Mouse (Mus musculus) kidney, postnatal 36 days (tissue): ENCODE data around the gene Pycr1.
"Not testable (repeated sequence)": the region's sequence is repeated elsewhere in the genome, so short reads cannot be mapped to it uniquely, and the experiment has no call there.

Source experiments
- DNase-seq, 2 experiments: peaks; one replicate each; pipeline ENCODE4 v3.0.0; 2021 to 2022; ENCODE audit warnings: mixed read lengths in 2 of 2

The Pycr1 gene

DNA sequence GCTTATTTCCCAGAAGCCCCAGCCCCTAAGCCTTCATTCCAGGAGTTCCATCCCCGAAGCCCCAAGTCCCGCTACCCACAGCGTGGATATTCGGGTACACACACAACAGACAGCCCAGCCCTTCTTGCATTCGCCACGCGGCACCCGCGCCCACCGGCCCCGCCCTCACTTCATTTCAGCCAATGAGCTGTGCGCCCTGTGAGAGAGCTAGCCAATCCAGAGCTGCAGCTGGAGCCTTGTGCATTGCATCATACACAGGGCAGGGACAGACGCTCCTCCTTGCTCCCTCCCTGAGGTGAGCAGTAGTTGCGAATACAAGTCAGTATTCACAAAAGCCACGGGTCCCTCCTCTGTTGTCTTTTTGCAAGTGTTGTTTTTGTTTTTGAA, at the start of gene Pycr1:
Gene Pycr1 (minus strand): TSS at position 169 of the 387 bp plus-strand sequence.
- peak; percentile 95 to 96 for DNase-seq

DNA sequence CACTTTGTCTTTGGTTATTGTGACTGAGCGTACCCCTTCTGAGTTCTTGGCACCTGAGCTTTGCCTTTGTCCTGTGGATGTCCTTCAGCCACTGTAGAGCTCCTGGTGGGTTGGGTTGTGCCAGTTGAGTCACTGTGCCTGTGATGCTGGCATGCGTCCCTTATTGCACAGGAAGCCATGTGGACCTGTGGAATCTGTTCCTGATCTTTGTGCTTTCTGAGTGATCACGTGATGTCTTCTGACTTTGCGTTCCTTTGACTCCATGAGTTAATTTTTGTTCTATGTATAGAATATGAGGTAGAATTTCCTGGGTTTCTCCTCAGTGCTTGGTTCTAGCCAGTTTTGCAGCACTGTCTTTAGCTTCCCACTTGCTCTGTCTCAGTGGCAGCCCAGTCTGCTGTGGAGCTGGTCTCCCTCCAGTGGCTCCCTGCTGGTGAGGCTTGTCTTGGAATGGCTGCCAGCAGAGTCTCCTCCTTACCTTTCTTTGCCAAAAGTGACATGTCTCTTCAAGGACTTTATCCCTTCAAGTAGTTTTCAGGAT, 49.0 kb upstream of the Pycr1 start:
- DNase-seq, result peak; percentile 76 to 81

DNA sequence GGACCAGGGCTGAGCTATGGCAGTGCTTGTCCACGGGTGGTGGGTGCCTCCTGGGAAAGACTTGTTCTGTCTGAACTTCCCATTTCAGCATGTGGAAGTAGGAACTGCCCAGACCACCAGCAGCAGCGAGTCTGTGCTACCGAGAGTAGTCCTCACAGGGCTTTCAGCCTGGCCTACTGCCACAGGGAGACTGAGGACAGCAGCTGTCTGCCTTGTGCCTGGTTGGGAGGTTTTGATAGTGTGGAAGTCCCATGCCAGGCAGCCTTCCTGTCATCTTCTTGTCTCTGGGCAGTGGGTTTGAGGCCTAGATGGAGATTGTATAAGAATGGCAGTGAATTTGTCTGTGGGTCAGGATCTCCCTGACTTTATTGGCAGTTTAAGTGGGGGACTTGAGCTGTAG, 45.8 kb upstream of the Pycr1 start:
- DNase-seq, result no peak

DNA sequence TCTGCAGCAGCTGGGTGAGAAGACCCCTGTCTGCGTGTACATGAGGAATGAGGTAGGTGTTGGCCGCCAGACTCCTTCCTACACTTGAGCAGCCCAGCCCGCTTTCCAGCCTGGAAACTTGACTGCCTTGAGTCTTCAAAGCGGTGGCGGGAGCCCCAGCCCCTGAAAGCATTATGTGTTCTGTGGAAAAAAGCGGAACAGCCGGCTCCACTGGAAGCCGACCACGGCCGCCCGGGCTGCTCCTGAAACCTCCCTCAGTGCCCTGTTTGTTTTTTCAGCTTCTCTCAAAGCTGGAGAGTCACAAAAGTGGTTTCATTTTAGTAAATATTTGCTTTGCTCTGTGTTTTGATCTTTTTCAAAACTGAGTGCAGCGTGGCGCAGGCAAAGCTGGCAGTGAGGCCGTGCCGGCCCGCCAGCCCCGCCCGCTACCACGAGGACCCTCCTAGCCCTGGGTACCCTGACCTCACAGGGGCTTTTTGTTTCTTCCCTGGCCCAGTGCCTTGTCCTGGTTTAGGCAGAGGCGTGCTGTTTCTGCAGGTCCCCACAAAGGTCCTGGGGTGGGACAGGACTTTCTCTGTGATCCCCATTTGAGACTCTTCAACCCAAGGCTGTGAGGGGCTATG, 43.2 kb upstream of the Pycr1 start:
- no peak for DNase-seq

DNA sequence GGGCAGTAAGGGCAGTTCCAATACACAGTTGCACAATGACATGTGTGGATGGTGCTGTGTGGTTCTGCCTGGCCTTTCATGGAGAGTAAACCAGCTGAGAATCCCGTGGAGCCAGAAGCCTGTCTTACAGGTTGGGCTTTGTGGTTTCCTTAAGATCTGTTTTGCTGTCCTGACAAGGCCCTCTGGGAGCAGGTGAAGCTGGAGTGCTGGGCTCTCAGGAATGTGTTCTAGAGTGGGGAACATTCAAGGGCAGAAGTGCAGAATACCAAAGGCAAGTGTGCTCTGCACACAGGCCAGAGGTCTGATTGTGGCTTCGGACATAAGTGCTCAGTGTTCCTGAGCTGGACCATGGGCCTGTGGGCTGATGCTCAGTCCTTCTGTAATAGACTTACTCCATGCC, 41.1 kb upstream of the Pycr1 start:
- DNase-seq, result no peak

DNA sequence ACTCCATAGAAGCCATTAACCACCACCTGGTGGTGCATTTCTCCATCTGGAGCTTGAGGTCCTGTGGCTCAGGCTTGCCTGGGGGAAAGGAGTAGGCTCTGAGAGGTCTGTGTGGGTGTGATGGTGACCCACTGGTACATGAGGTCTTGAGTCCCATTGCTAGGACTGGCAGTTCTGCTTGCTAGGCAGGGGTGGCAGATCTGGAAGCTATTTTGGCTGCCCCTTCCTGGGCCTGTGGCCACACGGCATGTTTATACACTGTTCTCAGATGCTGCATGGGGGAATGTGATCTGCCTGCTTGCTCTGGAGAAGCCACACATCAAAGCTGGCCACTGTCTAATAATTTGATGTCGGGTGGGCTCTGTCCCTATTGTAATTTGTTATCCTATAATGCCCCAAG, 40.5 kb upstream of the Pycr1 start:
- DNase-seq, result no peak

DNA sequence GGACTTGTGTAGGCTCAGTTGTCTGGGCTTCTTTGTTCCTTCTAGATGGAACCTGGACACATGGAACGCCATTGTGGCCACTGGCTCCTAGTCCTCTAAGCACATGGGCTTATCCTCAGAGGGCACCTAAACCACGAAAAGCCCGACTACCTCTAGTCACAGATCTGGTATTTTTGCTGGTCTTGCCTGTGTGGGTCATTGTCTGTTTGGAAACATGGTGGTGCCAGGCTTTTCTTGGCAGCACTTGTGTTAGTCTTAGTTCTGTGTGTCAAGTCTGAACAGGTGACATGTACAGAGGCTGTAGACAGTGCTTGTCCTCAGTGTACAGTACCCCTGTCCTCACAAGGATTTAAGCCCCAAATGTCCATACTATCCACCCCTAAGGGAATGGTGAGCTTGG, 40.0 kb upstream of the Pycr1 start:
- DNase-seq, result no peak

DNA sequence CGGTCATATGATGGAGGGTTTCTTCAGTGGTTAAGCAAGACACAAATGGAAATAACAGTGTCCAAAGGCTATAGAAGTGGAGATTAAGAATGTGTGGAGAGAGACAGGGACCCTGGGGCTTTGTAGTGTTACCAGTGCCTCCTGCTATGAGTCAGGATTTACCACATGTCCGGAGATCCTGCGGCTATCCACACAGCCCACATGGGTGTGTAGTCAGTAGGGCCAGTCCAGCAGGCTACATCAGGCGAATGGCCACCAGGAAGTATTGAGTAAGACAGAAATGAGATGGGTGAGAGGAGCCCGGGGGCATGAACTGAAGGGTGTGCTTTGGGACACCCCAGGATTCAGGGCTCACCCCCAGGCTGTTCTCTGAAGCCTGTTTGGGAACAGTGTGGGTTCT, 39.1 kb upstream of the Pycr1 start:
- DNase-seq, result no peak

DNA sequence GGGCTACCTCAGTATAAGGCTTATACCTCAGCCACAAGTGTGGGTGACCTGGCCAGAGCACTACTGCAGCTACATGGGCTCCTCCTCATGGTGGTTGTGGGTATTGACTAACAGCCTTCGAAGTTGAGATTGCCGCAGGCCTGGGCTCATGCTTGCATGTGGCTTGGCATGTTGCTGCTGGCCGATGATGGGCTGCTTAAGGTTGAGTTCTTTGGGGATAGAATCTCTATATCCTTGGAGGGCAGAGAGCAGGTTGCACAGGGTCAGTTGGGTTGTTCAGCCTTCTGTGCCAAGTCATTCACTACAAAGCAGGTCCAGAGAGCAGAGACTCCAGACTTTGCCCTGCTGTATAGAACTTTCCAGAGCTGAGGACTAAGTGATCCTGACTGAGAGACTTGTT, 36.3 kb upstream of the Pycr1 start:
- peak; percentile 69 to 89 for DNase-seq

DNA sequence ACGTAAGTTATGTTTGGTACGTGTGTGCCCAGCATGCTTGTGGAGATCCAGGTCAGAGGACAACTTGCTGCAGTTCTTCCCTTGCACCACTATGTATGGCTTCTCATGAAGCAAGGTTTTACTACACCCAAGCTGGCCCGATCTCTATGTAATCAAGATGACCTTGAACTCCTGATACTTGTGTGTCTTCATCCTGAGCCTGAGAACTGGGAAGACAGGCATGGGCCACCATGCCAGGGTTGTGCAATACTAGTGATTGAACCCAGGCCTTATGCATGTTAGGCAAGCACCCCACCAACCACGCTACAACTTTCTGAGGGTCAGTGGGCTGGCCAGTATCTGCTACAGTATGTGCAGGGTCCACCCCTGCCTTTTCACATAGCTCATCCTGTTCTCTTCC, 33.4 kb upstream of the Pycr1 start:
- DNase-seq, result no peak

DNA sequence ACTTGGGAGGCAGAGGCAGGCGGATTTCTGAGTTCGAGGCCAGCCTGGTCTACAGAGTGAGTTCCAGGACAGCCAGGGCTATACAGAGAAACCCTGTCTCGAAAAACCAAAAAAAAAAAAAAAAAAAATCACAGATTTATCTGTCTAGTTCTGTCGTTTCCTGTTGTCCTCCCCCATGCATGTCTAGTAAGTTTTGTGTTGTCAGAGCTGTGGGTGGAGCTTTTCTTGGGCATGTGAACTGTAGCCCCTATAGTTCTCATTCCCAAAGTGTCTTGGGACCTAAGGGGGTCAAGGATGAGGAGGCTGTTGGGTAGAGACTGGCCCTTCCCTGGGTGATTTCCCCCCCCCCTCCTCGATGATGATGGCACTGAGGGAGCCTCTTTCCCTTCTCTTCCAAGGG, 32.3 kb upstream of the Pycr1 start:
- not testable (repeated sequence) for DNase-seq

DNA sequence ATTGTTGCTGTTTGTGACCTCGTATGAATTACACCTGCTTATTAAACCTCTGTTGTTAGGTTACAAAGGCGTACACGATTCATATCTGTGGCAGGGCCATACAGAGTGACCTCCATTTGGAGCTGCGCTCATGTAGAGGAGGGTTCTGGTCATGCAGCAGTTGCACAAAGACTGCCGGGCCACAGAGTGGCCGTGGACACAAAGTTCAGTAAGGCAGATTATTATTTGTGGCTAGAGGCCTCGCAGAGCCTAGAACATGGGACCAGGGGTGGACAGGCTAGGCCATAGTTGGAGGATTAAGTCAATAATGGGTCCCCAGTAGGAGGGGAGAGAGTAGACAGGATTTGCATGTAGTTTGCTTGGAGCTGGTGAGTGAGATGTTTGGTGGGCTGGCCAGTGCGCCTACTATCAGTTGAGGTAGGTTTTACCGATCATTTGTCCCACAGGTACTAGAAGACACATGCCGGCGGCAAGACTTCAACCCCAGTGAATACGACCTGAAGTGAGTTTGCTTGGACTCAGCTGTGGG, 30.1 kb upstream of the Pycr1 start:
- peak in 1 of 2 experiments; percentile 45 for DNase-seq

DNA sequence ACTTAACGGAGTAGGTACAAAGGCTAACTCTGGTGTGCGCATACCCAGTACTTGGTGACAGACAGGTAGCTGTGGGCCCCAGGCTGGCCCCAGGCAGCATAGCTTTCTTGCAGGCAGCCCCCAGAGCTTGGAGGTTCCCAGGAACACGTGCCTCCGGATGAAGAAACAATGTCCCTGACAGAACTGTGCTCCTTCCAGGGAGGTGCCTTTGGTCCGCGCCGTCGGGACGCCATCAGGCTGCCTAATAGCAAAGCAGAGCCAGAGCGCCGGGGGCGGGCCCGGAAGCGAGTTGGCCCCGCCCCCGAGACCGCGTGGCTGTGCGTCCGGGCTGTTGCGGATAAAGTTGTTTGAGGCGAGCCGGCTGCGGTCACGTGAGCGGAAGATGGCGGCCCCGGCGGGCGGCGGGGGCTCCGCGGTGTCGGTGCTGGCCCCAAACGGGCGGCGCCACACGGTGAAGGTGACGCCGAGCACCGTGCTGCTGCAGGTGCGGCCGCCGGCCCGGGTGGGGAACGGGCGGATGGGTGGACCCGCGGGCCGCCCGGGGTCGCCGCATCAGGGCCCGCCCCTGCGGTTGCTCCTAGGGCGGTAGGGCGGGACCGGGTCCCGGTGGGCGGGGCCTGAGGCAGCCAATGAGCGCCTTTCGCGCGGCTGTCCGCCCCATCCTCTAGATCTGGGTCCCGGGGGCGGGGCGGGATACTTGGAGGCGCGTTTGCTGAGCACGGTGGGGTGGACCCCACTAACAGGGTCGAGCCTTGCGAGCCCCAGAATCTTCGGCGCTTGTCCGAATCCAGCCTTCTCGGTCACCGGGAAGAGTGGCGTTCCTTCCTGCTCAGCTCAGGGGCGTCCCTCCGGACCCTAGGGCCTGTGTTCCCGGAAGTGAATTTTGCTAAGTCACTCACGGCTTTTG, 29.4 kb upstream of the Pycr1 start, which contains the start of gene Aspscr1:
Gene Aspscr1 (plus strand): TSS at position 287 of the 907 bp plus-strand sequence.
- peak; percentile 97 to 99 for DNase-seq

DNA sequence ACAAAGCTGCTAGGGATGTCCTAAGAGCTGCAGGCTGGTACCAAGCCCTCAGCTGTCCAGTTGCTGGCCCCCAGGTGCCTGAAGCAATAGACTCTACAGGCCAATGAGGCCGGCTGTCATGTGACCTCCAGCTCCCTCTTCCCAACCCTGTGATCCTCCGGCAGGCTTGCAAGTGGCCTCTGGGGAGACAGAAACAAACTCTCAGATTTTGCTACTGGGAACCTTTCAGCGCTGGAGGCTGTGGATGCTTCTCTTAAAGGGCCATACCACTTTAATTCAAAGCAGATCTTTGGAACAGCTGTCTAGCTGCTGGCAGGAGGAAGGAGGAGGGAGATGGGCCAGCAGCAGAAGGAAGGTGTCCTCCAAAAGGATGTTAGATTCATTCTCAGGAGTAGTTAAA, 23.0 kb upstream of the Pycr1 start:
- DNase-seq, result no peak

DNA sequence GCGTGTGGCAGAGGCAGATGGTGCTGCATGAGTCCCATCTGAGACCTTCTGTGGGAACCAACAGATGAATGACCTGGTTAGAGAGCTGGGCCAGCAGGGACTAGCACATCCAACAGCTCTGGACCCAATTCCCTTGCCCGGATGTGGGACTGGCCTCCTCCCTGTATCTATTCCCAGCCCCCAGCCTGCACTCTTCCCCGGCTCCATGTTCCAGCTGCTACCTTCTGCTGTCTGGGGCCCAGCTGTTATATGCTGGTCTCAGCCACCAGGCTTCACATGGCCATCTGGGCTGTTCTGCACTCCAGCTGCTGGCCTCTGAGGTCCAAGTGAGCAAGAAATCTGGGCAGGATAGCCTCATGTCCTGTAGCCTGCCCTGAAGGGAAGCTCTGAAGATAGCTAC, 21.8 kb upstream of the Pycr1 start:
- DNase-seq, result no peak

DNA sequence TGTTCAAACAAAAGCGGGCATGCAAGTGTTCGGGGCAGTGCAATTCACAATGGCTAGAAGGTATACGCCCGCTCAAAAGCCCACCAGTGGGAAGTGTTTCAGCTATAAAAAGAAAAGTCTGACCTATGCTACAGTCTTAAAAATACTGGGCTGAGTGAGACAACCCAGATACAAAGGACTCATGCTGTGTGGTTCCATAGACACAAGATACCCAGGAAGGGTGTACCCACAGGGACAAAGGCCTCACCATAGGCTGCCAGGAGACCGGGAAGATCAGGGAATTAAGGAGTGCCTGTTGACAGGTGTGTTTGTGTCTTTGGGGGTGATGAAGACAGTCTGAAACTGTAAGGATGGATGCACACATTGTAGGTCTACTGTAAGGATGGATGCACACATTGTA, 20.1 kb upstream of the Pycr1 start:
- no peak for DNase-seq

DNA sequence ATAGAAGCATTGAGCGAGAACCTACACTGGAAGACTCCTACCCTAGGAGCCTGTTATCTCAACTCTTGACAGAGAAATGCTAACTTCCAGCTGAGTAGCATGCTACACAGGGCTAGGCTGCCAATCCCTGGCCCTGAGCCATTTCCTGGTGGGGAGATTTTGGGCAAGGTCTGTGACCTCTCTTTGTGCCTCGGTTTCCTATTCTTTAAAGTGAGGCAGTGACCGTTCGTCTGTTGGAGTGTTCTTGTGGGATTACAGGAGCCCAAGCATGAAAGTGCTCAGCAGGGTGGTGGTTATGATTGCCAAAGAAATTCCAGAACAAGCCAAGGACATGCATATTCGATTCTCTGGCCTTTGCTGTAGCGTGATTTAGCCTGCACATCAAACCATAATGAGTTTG, 19.2 kb upstream of the Pycr1 start:
- no peak for DNase-seq

DNA sequence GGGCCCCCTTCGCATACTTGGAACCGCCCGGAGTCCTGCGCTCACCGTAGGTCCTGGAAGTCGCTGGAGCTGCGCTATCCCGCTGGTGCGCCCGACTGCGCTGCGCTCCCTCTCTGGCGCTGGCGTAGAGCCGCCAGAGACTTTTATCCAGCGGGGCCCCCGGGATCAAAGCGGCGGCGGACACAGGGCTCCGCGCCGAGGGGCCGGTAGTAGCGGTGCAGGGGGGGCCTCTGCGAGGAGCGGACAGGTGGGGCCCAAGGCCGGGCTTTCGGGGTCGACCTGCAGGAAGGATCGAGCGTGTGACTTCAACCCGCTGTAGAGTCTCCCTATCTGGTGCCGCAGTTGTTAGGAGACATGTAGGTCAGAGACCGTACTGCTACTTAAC, 17.5 kb upstream of the Pycr1 start, which contains the start of gene Notum:
Gene Notum (minus strand): TSS at position 100 of the 385 bp plus-strand sequence.
- no peak for DNase-seq

DNA sequence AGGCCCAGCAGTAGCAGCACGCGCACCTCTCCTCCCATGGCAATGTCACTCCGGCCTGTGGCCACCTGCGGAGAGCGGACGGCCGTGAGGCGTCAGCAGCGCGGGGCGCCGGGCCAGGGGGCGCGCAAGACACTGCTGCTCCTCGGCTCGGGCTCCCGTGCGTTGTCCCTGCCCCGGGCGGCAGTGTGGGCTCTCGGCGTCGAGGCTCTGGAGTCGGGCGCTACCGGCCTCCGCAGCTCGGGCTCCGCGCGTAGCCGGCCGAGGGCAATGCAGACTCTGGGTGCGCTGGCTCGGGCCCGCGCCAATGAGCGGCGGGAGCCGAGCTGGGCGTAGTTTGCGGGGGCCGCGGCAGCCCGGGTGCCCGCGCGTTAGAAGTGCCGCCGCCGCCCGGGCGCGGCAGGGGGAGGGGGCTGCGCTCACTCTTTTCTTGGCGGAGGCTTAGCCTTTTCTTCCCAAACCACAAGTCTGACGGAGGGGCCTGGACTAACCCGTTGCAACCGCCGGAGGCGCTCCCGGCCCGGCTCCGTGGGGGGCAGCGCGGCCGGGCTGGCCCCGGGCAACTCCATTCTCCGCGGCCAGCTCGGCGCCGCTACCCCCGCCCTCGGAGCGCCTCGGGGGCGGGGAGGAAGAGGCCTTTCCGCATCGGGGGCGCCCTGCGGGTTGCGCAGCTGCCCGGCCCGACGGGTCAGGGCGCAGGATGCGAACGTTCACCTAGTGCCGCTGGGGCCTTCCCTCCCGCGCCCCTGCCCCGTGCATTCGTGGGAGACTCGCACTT, 16.9 kb upstream of the Pycr1 start:
- peak; percentile 50 to 80 for DNase-seq

DNA sequence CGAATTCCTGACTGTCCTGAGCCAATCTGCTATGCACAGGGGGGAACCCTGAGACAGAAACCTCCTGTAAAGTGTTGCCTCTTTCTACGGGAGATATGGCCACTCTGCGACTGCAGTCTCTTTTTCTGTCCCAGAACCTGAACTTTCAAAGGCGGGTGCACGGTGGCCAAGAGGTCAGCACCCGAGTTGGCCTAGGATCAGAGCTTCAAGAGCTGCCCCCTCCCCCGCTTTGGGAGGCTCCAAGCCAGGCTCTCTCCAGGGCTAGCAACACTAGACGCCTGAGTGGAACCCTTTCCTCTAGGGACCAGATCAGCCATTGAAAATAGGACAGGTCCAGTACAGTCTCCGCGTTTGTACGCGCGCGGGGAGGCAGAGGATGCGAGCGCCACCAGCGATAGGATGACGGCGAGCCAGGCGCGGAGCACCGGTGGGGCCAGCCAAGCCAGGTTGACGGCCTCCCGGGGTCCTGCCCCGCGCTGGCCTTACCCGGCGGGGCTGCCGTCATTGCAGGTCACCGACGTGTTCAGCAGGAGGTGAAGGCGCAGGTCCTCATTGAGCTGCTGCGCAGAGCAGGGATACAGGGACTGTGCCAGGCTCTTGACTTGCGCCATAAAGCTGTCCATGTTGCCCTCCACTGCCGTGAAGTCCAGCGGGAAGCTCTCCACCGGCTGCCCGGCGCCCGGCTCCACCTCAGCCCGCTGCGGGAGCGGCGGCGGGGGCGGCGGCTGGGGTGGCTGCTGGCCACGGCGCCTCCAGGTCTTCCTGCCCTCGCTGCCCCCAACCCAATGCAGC, 16.1 kb upstream of the Pycr1 start:
- peak in 1 of 2 experiments; percentile 59 for DNase-seq

DNA sequence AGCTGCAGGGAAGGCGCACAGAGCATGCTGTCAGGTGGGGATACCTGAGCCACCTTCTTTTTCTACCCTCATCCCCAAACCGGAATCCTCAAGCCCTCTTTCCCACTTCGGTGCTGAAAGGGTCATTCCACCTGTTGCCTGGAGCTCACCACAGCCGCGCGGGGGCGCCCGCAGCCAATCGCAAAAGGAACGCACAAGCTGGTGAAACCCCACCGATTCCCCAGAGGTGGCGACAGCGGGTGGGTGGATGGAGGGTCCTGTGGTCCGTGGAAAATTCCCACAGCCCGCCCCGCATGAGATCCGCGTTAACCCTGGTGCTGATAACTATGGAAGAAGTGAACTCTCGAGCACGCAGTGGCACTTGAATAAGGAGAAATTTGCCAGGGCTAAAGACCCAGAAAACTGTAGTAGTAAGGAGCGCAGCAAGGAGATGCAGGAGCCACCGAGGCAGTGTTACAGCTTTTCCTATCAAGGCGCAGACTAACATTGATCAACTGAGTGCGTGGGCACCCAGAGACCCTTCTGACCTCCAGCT, 15.4 kb upstream of the Pycr1 start:
- DNase-seq, result peak; percentile 85 to 95

DNA sequence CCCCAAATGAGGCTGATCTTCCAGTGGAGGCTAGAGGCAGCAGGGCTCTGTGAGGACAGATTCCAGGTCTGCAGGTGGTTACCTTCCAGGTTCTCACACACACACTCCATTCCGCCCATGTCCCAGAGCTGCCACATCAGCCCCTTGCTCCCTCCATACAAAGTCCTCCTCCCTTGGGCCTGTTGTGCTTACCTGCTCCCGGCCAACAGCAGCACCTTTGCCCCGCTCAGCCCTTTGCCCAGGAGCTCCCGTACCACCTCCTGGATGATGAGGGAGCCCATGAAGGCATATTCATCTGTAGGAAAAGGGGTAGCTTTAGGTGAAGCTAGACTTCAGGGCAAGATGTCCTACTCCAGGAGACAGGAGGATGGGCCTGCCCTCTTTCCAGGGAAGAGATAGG, 13.7 kb upstream of the Pycr1 start:
- DNase-seq, result peak; percentile 75 to 76
